Mouse (Mus musculus) testis, postnatal 14 days (tissue): ENCODE measurements around the gene Vwa7.
A peak's percentile ranks its signal among the peaks of the same experiment; 100 is the strongest.

Experiments used
- DNase-seq: peaks from one replicate; pipeline ENCODE4 v3.0.0; 2021; ENCODE audit warnings: low spot score

The Vwa7 gene

DNA sequence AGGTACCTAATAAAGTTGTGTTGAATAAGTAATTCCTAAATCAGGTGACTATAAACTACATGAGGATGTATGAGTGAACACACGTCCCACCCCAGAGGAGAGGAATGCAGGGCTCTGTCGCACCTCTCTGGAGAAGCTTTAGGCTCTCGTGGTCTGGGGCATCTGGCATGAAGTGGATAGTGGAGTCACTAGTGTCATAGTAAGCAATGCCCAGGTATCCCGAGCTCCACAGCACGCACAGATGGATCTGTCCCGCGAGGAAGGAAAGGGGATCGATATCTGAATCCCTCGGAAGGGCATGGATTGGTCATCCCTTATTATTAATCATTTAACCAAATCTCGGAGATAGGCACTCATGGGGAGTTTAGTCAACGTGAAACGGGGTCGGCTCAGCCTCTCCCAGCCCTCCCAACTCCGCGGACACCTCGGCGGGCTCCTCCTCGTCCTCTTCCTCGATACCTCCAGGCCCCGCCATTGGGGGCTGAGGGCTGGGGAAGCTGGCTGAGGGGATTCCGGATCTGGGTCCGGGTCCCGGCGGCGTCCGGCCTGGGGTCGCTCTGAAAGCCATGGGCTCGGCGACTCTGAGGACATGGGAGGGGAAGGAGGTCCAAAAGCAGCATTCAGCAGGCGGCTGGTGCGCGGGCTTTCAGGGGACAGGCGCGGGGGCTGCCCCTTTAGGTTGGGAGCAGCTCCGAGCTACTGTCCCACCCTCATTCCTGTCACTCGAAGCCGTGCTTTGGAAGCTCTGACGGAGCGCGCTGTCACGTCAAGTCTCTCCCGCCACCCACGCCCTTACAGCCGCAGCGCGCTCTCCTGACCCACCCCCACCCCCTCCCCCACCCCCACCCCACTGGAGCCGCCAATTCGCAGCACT lies 29.7 kb downstream of the Vwa7 start:
- DNase-seq, result no peak

DNA sequence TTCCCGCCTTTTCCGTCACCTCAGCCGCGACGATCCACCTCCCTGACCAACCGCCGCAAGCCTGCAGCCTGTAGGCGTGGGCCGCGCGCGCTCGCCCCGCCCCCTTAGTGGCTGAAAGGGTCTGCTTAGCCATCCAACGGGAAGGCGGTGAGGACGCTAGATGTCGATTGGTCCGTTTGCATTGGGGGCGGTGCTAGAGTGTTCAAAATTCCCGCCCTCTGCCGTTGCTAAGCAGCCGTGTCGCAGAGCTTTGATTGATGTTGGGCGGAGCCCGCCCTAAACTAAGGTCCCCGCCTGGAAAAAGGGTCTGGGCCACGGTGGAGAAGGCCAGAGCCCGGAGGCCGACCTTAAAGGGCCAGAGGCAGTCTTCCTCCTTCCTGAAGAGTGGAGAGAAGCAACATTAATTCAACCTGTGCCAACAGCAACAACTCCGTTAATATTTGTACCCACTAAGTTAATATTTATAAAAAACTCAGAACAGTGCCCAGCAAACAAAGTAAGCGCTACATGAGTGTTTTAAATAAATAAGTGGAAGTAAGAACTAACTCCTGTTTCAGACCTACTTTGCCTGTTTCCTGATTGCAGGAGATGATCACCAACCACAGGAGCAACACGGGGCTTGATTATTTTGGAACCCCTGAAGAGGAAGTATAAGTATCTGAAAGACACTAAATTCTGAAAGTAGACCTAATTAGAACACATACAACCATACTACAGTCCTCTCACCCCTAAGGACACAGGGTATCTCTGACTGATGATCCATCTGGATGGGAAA lies 30.5 kb downstream of the Vwa7 start, which contains the start of gene Msh5:
Gene Msh5, minus strand, starts transcription at position 65 of the 775 bp plus-strand sequence.
- peak; percentile 98 for DNase-seq

DNA sequence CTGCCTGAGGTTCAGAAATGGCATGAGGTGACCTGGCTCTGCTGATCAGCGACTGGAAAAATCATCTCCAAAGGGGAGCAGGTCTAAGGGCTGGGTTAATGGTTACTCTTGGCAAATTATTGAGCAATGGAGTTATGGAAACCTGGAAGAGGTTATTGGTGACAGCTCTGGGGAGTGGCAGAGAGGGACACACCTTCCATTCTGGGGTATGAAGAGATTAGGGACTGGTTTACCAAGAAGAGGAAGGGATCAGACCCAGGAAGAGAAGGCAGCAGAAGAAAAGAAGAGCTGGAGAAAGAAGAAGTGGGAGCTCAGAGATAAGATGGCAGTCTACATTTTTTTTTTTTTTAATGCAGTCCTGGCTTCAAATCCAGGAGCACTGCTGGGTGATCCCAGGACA lies 31.3 kb downstream of the Vwa7 start:
- DNase-seq, result no peak

DNA sequence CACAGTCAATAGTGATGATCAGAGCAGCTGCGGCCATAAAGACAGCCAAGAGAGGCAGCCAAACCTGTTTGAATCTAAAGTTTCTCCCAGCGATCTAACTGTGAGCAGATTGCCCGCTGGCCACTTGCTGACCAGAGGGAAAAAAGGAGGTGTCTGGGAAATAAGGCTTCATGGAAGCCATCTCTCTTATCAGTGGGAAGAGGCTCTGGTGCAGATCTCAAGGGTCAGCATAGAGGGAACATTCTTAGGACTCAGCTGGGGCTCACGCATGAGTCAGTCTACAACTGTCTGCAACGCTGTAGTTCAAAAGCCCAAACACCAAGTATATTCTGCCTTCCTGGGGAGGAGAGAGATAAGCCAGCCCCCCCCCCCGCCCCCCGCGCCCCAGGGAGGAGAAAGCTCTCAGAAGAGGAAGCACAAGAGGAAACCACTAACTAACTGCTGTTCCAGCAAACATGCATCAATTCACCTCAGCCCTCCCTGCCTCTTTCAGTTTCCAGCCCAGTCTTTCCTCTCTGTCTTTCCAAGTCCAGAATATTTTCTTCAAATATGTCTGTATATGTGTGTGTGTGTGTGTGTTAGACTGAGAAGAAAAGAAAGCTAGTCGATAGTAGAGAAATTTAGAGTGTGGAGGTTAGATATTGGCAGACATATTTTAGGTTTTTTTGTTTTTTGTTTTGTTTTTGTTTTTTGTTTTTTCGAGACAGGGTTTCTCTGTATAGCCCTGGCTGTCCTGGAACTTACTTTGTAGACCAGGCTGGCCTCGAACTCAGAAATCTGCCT lies 32.0 kb downstream of the Vwa7 start:
- no peak for DNase-seq

DNA sequence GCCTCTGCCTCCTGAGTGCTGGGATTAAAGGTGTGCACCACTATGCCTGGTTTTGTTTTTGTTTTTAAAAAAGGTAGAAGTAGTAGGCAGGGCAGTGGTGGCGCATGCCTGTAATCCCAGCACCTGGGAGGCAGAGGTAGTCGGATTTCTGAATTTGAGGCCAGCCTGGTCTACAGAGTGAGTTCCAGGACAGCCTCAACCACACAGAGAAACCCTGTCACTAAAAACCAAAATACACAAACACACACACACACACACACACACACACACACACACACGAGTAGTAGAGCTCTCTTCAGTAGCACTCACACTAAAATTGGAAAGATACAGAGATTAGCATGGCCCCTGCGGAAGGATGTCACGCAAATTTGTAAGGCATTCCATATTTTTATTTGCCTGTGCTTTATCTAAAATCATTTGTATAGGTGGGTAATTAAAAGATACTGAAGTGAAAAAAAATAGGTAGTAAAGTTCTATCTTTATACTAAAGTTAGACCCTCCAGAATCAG lies 32.6 kb downstream of the Vwa7 start:
- no peak for DNase-seq

DNA sequence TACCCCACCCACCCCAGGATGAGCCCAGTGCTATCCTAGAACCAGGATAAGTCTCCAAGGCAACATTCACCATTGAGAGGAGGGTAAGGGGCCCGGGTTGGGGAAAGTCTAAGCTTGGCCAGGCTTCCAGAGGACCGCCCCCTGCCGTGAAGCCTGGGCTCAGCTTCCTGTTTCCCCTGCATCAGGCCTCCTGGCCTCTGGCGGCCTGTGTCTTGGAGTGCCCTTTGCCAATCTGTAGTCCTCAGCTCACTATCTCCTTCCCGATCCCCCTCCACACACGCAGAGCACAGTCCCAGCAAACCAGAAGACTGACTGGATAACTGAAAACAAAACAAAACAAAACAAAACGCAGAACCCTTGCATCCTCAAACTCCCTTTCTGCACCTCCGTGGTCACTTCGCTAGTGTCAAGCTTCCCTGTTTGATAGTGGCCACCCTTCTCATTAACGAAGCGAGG lies 33.2 kb downstream of the Vwa7 start, which contains the start of gene Clic1:
Gene Clic1, plus strand, starts transcription at position 406 of the 456 bp plus-strand sequence.
- peak; percentile 55 for DNase-seq

DNA sequence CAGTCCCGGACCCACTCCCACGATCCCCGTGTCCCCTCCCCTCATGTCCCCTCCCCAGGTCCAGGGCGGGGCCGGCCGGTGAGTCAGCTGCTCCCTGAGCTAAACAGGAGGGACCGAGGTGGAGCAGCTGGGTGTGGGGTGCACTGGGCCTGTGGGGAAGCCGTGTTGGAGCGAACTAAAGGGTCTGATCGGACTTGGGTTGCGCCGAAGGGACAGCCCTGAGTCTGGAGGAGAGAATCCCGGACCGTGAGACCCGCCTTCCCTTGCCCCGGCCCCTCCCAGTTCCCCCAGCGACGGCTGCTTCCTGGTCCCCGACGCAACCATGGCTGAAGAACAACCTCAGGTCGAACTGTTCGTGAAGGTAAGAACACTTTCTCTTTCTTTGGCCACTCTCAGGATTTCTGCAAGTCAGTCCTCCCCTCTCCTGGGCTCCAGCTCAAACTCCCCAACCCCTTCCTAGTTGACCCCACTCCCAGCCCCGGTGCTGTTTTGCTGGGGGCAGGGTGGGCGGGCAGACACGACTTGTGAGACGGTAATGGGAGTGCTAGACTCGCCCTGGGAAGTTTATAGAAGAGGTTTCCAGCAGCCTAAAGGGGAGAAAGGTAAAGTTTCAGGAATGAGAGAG lies 33.9 kb downstream of the Vwa7 start:
- peak; percentile 60 for DNase-seq

DNA sequence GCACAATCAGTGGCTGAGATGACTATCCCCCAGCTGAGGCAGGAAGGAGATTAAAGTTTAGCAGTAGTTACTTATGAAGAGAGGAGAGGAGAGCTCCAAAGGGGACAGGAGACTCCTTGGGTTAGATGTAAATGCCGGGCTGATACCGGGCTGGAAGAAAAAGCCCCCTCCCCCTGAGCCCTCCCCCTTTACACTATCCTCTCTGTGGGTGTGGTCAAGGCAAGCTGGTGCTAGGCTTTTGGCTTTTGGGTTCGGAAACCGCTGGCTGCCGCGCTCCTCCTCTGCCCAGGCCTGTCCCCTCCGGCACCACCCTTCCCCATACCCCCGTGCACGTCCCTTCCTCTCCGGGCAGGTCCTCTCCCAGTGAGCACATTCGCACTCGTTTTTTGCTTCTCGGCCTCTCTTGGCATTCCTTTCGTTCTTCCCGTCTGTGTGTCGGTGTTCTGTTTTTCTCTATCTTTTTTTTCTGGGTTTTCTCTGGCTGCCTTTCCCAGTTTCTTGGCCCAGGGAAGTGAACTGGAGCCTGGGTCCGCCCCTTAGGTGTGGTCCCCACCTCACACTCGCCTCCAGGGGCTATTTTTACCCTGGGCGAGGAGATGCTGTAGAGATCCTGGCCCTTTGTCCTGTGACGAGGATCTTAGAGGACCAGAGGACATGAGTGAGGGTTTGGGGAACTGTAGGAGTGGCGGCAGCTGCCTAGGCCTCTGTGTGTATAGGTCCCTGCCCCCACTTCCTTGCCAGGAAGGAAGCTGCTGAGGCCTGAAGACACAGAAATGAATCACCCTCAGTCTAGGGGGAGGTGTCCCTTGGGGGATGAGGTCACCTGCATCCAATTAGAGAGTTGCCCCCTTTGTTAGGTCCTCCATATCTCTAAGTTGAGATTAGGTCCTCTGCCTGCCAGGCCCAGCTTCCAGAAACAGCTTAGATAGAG lies 35.0 kb downstream of the Vwa7 start:
- DNase-seq, result peak; percentile 62

DNA sequence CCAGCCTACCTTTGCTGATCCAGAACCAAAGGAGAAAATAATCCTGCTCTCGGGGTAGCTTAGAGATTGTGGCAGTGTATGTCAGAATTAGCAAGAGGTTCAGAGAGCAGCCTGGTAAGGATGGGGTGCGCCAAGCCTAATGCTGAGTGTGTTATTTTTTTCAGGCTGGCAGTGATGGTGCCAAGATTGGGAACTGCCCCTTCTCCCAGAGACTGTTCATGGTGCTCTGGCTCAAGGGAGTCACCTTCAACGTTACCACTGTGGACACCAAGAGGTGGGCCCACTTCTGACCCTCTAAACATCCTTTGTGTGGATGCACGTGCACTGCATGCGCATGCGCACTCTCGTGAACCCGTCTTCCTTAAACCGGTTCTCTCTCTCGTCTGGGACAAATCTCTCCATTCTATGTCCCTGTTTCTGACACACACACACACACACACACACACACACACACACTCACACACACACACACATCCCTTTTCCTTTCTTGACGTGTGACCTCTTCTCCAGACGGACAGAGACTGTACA lies 36.0 kb downstream of the Vwa7 start:
- no peak for DNase-seq

DNA sequence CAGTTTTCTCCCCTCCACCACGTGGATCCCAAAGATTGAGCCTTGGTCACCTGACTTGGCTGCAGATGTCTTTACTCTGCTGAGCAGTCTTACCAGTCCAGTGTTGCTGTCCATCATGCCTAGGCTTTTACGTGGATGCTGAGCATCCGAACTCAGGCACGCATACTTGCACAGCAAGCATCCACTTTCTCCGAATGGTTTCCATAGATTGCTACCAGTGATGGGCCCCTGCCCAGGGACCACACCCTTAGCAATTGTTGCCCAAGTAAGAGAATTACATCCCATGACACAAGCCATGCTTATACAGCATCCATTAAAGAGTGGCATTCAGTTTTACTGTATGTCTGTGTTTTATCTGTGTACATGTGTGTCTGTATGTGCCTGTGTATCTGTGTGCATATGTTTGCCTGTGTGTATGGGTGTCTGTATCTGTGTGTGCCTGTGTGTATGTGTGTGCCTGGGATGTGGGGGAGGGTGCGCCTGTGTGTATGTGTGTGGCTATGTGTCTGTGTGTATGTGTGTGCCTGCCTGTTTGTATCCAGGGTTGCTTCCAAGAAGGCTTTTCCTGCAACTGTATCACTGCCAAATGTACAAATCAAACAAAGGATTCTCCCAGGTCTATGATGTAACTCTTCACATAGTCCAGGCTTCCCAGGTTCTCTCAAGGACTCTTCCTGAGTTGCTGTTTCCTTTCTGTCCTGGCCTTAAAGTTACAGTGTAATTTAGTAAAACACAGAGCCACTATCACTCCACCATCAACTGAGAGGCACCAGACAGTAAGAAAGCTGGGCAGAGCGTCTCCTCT lies 39.5 kb downstream of the Vwa7 start:
- DNase-seq, result no peak

DNA sequence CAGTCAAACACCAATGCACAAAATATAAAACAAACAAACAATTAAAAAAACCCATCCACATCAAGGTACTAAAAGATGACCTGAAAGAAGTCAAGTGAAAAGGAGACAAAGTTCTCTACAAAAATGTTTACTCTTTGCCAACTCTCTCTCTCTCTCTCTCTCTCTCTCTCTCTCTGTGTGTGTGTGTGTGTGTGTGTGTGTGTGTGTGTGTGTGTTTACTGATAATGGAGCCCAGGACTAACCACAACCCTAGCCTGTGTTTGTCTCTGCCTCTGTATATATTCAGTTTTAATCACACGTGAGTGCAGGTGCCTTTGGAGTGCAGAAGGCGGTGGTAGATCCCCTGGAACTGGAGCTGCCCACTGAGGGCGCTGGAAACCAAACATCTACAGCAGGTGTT lies 40.7 kb downstream of the Vwa7 start:
- no peak for DNase-seq

DNA sequence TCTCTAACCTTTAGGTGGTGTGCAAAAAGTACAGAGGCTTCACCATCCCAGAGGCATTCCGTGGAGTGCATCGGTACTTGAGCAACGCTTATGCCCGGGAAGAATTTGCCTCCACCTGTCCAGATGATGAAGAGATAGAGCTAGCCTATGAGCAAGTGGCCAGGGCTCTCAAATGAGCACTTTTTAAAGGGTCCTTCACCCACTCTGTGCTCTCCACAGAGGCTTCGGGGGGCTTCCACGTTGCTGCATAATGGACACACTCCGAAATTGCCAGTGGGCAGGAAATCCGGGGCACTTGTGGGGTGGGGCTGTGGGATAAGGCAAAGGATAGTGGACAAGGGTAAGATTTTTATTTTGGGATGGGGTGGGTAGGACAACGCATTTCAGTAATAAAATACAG lies 41.9 kb downstream of the Vwa7 start:
- no peak for DNase-seq

DNA sequence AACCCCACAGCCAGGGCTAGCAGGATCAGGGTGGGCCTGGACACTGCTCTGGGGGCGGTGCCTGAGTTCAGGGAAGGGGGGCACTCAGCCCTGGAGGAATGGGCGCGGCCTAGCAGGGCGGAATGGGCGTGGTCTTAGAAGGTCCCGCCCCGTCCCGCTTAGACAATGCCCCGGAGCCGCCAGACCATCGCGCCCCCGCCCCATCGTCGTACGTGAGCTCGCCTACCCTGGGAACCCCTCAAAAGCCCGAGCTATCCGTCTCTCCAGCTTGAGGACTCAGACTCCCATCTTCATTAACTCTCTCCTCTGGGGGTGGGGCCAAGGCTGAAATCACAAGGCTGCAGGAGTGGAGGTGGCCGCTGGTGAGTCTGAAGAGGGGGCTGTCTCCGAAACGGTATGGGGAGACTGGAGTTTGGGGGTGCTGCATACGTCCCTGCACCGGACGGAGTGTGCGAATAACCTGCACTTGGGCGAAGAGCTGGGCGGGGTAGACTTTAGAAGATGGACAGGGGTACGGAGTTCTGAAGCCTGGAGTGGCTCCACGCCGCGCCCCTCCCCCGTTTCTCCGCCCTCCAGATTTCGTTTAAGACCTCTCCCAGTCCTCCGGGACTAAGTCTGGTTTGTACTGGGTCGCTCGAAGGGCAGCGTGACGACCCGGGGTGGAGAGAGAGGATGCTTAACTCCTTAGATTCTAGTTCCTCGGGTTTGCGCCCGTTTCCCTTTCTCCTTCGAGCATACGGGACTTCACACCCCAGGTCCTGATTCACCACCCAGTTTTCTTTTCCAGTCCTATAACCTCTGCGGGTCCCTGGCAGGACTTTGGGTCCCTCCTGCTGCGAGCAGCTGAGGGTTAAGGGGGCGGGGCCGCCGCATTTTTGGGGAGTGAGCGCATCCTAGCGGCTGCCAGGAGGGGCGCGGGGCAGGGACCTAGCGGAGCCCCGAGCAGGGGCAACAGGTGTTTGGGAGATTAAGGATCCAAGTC lies 42.8 kb downstream of the Vwa7 start, which contains the start of gene Ddah2:
Gene Ddah2, plus strand, starts transcription at position 125 of the 982 bp plus-strand sequence.
- peak; percentile 83 for DNase-seq

DNA sequence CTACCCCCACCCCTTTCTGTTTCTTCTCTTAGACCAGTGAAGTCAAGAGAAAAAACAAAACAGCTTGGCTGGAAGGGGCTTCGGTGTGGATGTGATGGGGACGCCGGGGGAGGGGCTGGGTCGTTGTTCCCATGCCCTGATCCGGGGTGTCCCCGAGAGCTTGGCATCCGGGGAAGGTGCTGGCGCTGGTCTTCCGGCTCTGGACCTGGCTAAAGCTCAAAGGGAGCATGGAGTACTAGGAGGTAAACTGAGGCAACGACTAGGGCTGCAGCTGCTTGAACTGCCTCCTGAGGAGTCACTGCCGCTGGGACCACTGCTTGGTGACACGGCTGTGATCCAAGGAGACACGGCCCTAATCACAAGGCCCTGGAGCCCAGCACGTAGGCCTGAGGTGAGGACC lies 43.7 kb downstream of the Vwa7 start:
- DNase-seq, result no peak

DNA sequence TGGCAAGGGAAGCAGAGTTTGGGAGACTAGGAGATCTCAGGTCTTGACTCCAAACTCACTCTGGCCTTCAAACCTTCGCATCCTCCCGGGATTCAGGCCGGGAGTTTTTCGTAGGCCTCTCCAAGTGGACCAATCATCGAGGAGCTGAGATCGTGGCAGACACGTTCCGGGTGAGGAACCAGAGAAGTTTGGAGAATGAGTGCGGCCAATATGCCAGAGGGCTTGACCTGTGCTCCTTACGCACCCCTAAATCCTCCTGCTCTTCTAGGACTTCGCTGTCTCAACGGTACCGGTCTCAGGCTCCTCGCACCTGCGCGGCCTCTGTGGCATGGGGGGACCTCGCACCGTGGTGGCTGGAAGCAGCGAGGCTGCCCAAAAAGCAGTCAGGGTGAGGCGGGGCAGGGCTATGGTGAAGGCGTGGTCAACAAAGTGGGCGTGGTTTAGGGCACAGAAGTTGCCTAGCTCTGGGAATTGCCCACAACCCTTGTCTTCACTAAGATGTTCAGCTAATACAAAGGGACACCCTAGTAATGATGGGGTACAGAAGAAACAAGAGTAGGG lies 44.4 kb downstream of the Vwa7 start:
- DNase-seq, result no peak

DNA sequence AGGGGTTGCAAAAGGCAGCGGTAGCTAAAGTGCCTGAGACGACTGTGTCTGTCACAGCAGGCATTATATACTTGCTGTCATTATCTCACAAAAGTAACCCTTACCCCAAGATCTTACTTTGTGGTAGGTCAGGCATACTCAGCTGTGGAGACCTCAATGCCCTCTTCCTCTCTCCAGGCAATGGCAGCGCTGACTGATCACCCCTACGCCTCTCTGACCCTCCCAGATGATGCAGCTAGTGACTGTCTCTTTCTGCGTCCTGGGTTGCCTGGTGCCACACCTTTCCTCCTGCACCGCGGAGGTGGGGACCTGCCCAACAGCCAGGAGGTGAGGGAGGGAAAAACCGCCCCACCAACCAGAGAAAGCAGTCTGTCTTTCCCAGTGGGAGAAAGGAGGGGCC lies 44.9 kb downstream of the Vwa7 start:
- DNase-seq, result no peak

DNA sequence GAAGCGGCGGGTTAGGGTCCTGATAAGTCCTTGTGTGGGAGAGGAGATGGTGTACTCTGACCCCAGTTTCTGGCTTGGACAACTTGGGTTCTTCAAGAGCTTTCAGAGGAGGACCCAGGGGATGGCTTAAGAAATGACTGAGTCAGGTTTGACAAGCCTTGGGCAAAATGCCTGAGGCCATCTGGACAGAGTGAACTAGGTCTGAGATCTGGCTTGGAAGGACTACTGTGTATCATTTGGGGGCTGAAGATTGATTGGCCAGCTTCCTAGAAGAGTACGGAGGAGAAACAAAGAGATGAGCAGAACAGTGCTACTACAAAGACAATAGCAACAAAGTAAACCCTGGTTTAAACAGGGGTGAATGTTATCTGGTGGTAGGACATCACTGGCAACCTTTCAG lies 47.1 kb downstream of the Vwa7 start:
- DNase-seq, result peak; percentile 77
